ENCODE assay signal across 7 mouse cellular contexts in the genomic region with DNA sequence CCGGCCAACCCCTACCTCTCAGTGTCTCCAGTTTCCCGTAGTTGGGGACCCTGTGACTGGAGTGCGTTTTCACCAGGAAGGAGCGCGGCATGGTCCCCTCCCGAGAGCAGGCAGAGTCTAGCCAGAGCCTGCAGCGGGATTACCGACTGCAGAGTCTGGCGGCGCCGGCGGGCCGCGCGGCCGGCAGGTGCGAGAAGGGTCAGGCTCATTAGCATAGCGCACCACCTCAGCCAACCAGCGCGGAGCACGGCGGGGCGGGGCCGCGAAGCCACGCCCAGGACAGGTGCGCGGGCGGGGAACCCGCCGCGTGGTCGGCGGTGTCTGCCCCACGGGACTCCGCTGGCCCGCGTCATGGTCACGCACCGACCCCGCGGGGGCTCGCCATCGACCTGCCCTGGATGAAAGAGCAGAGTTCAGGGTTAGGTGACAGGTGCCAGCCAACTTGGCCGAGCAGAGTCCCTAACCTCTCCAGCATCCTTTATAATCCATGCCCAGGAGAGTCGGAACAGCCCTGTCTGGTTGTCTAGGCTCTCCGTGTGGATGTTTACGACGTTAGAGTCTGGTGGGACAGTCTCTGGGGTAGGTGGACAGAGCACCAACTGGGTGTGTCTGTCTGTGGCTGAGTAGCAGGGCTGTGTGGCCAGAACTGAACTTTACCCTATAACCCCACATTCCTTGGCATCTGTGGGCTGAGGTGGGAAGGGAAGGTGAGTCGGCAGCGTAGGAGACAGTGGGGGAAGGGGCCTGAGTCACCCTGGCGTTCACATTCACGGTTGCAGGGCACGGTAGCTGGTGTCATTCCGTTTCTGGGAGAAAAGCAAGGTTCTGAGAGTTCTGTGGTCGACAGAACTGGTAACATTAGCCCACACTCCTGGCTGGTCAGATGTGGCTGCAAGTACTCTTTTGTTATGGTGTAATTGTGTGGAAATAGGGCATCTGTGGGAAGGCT. TPM values are rescaled to one million over a fixed set of nuclear protein-coding genes. Genes with fewer than 3 reads are reported as not detected.
DNase-seq lines count a peak whose midpoint lies in the region; ATAC-seq and TF ChIP-seq lines count a peak whose summit lies in the region.

A gene (minus strand): TSS at position 210 of the 949 bp plus-strand sequence.

- H3K9ac ChIP-seq in intestine, embryonic 16.5 days (ENCODE audit: low read depth, low read length), result peak within 1 kb of the TSS; percentile 63
- H3K9ac ChIP-seq in neural tube, embryonic 15.5 days (replicated peaks), result peak within 1 kb of the TSS; percentile 5; the same call in 1 of the 2 replicates

- peak within 1 kb of the TSS; percentile 68 for H3K4me2 ChIP-seq in intestine, embryonic 16.5 days (ENCODE audit: low read depth, low read length)
- peak within 1 kb of the TSS; percentile 86 for H3K4me2 ChIP-seq in neural tube, embryonic 15.5 days

- H3K27me3 ChIP-seq in intestine, embryonic 16.5 days (replicated peaks; ENCODE audit: control insufficient read depth, insufficient read depth, low read length), result peaks cover 11% of the 10 kb centered on the region; the same call in 1 of the 2 replicates
- H3K27me3 ChIP-seq in neural tube, embryonic 15.5 days (replicated peaks), result peaks cover 63% of the 10 kb centered on the region

- peak; percentile 51 for DNase-seq in NIH3T3 (ENCODE audit: low read depth)
- DNase-seq in cerebellum, adult 8-10 months, result peak; percentile 62
- DNase-seq in gastrocnemius, adult 2 months, result peak; percentile 89
- peak; percentile 80 to 81 for DNase-seq in lung, adult 18-20 months
- peak; percentile 67 for DNase-seq in urinary bladder, adult 2 months (ENCODE audit: low spot score)

- ATAC-seq in intestine, embryonic 16.5 days, result peak; percentile 96
- peak; percentile 53 for ATAC-seq in neural tube, embryonic 15.5 days (ENCODE audit: low FRiP score)

- WGBS in intestine, embryonic 16.5 days, result 2% methylated on average over 56 of the region's 56 CpGs
- WGBS in neural tube, embryonic 15.5 days, result 2% methylated on average over 56 of the region's 56 CpGs

- peak within 1 kb of the TSS; percentile 72 for H3K4me3 ChIP-seq in gastrocnemius, adult 2 months
- H3K4me3 ChIP-seq in intestine, embryonic 16.5 days (ENCODE audit: low read length), result peak within 1 kb of the TSS; percentile 41
- H3K4me3 ChIP-seq in neural tube, embryonic 15.5 days (replicated peaks), result peak within 1 kb of the TSS; percentile 35

- no peak for TF ChIP-seq CTCF in gastrocnemius, adult 2 months (IDR thresholded peaks at IDR 0.05)

- peaks cover 3% of the 10 kb centered on the region for H3K36me3 ChIP-seq in intestine, embryonic 16.5 days (ENCODE audit: control insufficient read depth, insufficient read depth, low read length)
- 0 out of 2 replicates have a peak, but pooled peaks cover 6% of the 10 kb centered on the region for H3K36me3 ChIP-seq in neural tube, embryonic 15.5 days

- peaks cover 14% of the 10 kb centered on the region; the same call in 1 of the 2 replicates for H3K4me1 ChIP-seq in intestine, embryonic 16.5 days (ENCODE audit: control insufficient read depth, insufficient read depth, low read length)
- peaks cover 17% of the 10 kb centered on the region for H3K4me1 ChIP-seq in neural tube, embryonic 15.5 days

- peak within 1 kb of the TSS; percentile 89 for H3K27ac ChIP-seq in gastrocnemius, adult 2 months
- H3K27ac ChIP-seq in intestine, embryonic 16.5 days (ENCODE audit: low read length), result no peak within 1 kb of the TSS
- H3K27ac ChIP-seq in neural tube, embryonic 15.5 days (replicated peaks), result no peak within 1 kb of the TSS

- intact Hi-C loops in gastrocnemius, adult 2 months (cut with DNase I), result no loop called here

- H3K9me3 ChIP-seq in intestine, embryonic 16.5 days (ENCODE audit: control insufficient read depth, low read length), result no peaks in the 10 kb centered on the region
- no peaks in the 10 kb centered on the region for H3K9me3 ChIP-seq in neural tube, embryonic 15.5 days (replicated peaks)

RNA-seq across cellular contexts. Expression of the gene that starts here (rescaled TPM):
- total RNA-seq in gastrocnemius, adult 2 months (2021), result 10 to 100 TPM; 11.3 TPM
- 0.73 and 0.83 TPM in 2 replicates for polyA plus RNA-seq in intestine, embryonic 16.5 days (2015; fragmentation: Nextera tagmentation; extraction: Ambion mirVana)
- polyA plus RNA-seq in neural tube, embryonic 15.5 days (2015; fragmentation: Nextera tagmentation; extraction: Ambion mirVana), result 0.12 and 1.1 TPM in 2 replicates
- 2.9 and 3.2 TPM in 2 replicates for polyA plus RNA-seq in urinary bladder, adult 2 months (2012; rRNA removed)

Comparison
In these comparisons a context has a peak if more than half of its experiments do, and no peak if none do; other contexts are left out.
1. Peak in ATAC-seq, H3K4me3 ChIP-seq, H3K9ac ChIP-seq and H3K4me2 ChIP-seq in intestine, embryonic 16.5 days; RNA of the gene not detected or under 1 TPM.